13 mouse cellular contexts compared by ENCODE assay signal in genomic region chr2:18734394-18735127, GRCm38 (mm10). TPM values are rescaled to one million over a fixed set of nuclear protein-coding genes. Genes with fewer than 3 reads are reported as not detected.
DNase-seq lines count a peak whose midpoint lies in the region; ATAC-seq and TF ChIP-seq lines count a peak whose summit lies in the region.
"Had no signal": no experiment of that assay in that cellular context is flagged by ENCODE, and none has a peak within 500 bp of the region (broad histone marks: within the 10 kb centered on the region; RNA-seq: fewer than 3 reads in every experiment).

No protein-coding gene starts in this region.

- no peaks in the 10 kb centered on the region for H3K27me3 ChIP-seq in intestine, postnatal 0 days (replicated peaks; ENCODE audit: control insufficient read depth, insufficient read depth, low read length)
- no peaks in the 10 kb centered on the region for H3K27me3 ChIP-seq in intestine, embryonic 16.5 days (replicated peaks; ENCODE audit: control insufficient read depth, insufficient read depth, low read length)
- no peaks in the 10 kb centered on the region; a peak in 1 of 4 replicates for H3K27me3 ChIP-seq in MEL (ENCODE audit: control insufficient read depth in 1 of 2, insufficient read depth in 2 of 2, low read length in 2 of 2)
- no peaks in the 10 kb centered on the region for H3K27me3 ChIP-seq in kidney, embryonic 15.5 days

- ATAC-seq in intestine, postnatal 0 days = no peak
- no peak for ATAC-seq in intestine, embryonic 16.5 days
- no peak for ATAC-seq in kidney, embryonic 15.5 days (replicated peaks; ENCODE audit: low FRiP score)

- no peak overlapping the region for H3K27ac ChIP-seq in intestine, postnatal 0 days (ENCODE audit: low read depth, low read length)
- no peak overlapping the region for H3K27ac ChIP-seq in intestine, embryonic 16.5 days (ENCODE audit: low read length)
- H3K27ac ChIP-seq in MEL (ENCODE audit: control insufficient read depth, low read depth, low read length) = no peak overlapping the region
- H3K27ac ChIP-seq in kidney, embryonic 15.5 days = no peak overlapping the region
- H3K27ac ChIP-seq: limb, embryonic 10.5 days; macrophage had no signal

- H3K9me3 ChIP-seq in intestine, postnatal 0 days (ENCODE audit: control insufficient read depth) = no peaks in the 10 kb centered on the region
- no peaks in the 10 kb centered on the region for H3K9me3 ChIP-seq in intestine, embryonic 16.5 days (ENCODE audit: control insufficient read depth, low read length)
- no peaks in the 10 kb centered on the region for H3K9me3 ChIP-seq in MEL (replicated peaks; ENCODE audit: insufficient read depth, low read length)
- no peaks in the 10 kb centered on the region for H3K9me3 ChIP-seq in kidney, embryonic 15.5 days (replicated peaks)
- H3K9me3 ChIP-seq: limb, embryonic 10.5 days had no signal

- no peak overlapping the region for H3K4me3 ChIP-seq in intestine, postnatal 0 days (ENCODE audit: low read depth, low read length)
- no peak overlapping the region for H3K4me3 ChIP-seq in intestine, embryonic 16.5 days (ENCODE audit: low read length)
- no peak overlapping the region; a peak in 1 of 4 replicates for H3K4me3 ChIP-seq in MEL (ENCODE audit: control insufficient read depth in 1 of 2, insufficient read depth in 1 of 2, low read depth in 2 of 2, low read length in 2 of 2)
- no peak overlapping the region for H3K4me3 ChIP-seq in kidney, embryonic 15.5 days (replicated peaks)
- H3K4me3 ChIP-seq: limb, embryonic 10.5 days had no signal

- H3K79me2 ChIP-seq in MEL (ENCODE audit: control insufficient read depth, insufficient read depth, low read length, poor library complexity) = no peaks in the 10 kb centered on the region

- H3K36me3 ChIP-seq in intestine, postnatal 0 days (ENCODE audit: control insufficient read depth, insufficient read depth) = no peaks in the 10 kb centered on the region
- no peaks in the 10 kb centered on the region for H3K36me3 ChIP-seq in intestine, embryonic 16.5 days (ENCODE audit: control insufficient read depth, insufficient read depth, low read length)
- H3K36me3 ChIP-seq in MEL (ENCODE audit: control insufficient read depth in 1 of 2, insufficient read depth in 2 of 2, low read length in 2 of 2) = peaks cover 0 to 6% of the 10 kb centered on the region in 2 experiments; a peak in 1 of 4 replicates
- no peaks in the 10 kb centered on the region for H3K36me3 ChIP-seq in kidney, embryonic 15.5 days
- H3K36me3 ChIP-seq: limb, embryonic 10.5 days had no signal

- no peak for TF ChIP-seq POLR2A in MEL (IDR thresholded peaks at IDR 0.05; ENCODE audit: control insufficient read depth in 1 of 2, insufficient read depth in 1 of 2, low read depth in 1 of 2, low read length in 2 of 2, poor library complexity in 1 of 2)

- peak; percentile 54 to 66; a peak in 3 of 4 replicates for TF ChIP-seq EP300 in MEL (IDR thresholded peaks at IDR 0.05; ENCODE audit: low read depth in 1 of 2, low read length in 2 of 2)

- no peak overlapping the region for H3K4me2 ChIP-seq in intestine, postnatal 0 days (replicated peaks; ENCODE audit: low read depth)
- H3K4me2 ChIP-seq in intestine, embryonic 16.5 days (ENCODE audit: low read depth, low read length) = no peak overlapping the region
- H3K4me2 ChIP-seq in kidney, embryonic 15.5 days = no peak overlapping the region

- H3K9ac ChIP-seq in intestine, postnatal 0 days (ENCODE audit: low read depth, low read length) = no peak overlapping the region
- no peak overlapping the region for H3K9ac ChIP-seq in intestine, embryonic 16.5 days (ENCODE audit: low read depth, low read length)
- H3K9ac ChIP-seq in MEL (ENCODE audit: control insufficient read depth, low read depth, low read length, poor library complexity, severe bottlenecking) = no peak overlapping the region
- no peak overlapping the region for H3K9ac ChIP-seq in kidney, embryonic 15.5 days

- peak; percentile 22; the same call in 1 of the 2 replicates for TF ChIP-seq CTCF in intestine, postnatal 0 days (IDR thresholded peaks at IDR 0.05; ENCODE audit: low read depth)
- peak; percentile 10 to 46 (median 40); a peak in 4 of 6 replicates for TF ChIP-seq CTCF in MEL (IDR thresholded peaks at IDR 0.05 in 2 of 3, conservative IDR thresholded peaks at IDR 0.05 in 1 of 3; ENCODE audit: control insufficient read depth in 1 of 3, insufficient read depth in 1 of 3, low read depth in 2 of 3, low read length in 3 of 3, poor library complexity in 1 of 3, severe bottlenecking in 1 of 3)

- peak; percentile 54 for DNase-seq in MEL (ENCODE audit: low read depth, low spot score)
- peak; percentile 35 for DNase-seq in embryo, embryonic 11 days
- DNase-seq in retina, postnatal 1 day = peak; percentile 36
- no peak for DNase-seq in frontal cortex, postnatal 25 days (ENCODE audit: low spot score in 2 of 2)
- DNase-seq: adrenal gland, postnatal 36 days; heart, postnatal 10 days; kidney, postnatal 14 days had no signal

- peak; percentile 18 for TF ChIP-seq RAD21 in MEL (IDR thresholded peaks at IDR 0.05; ENCODE audit: low read depth, low read length)

- WGBS in intestine, postnatal 0 days = 40% methylated on average over 5 of the region's 5 CpGs
- WGBS in intestine, embryonic 16.5 days = 45% methylated on average over 5 of the region's 5 CpGs
- WGBS in kidney, embryonic 15.5 days = 59% methylated on average over 5 of the region's 5 CpGs

- no peaks in the 10 kb centered on the region for H3K4me1 ChIP-seq in intestine, postnatal 0 days (replicated peaks; ENCODE audit: control insufficient read depth, insufficient read depth, low read length)
- H3K4me1 ChIP-seq in intestine, embryonic 16.5 days (ENCODE audit: control insufficient read depth, insufficient read depth, low read length) = no peaks in the 10 kb centered on the region
- H3K4me1 ChIP-seq in MEL (ENCODE audit: control insufficient read depth in 1 of 2, insufficient read depth in 2 of 2, low read length in 2 of 2) = peaks cover 0 to 8% of the 10 kb centered on the region in 2 experiments; a peak in 2 of 4 replicates
- no peaks in the 10 kb centered on the region for H3K4me1 ChIP-seq in kidney, embryonic 15.5 days

TF ChIP-seq in MEL, 35 proteins besides CTCF, POLR2A, EP300 and RAD21 (continues in another document):
- TF ChIP-seq ZMIZ1 (IDR thresholded peaks at IDR 0.05; ENCODE audit: low read depth, low read length) (no peak), NRF1 (IDR thresholded peaks at IDR 0.05; ENCODE audit: insufficient read depth, low read depth, low read length, poor library complexity, severe bottlenecking) (no peak), BHLHE40 (IDR thresholded peaks at IDR 0.05; ENCODE audit: borderline replicate concordance, low read depth, low read length) (no peak), MEF2A (IDR thresholded peaks at IDR 0.05; ENCODE audit: extremely low read depth, insufficient replicate concordance, low read depth, low read length, poor library complexity, severe bottlenecking) (no peak), MAZ (IDR thresholded peaks at IDR 0.05; ENCODE audit: low read depth, low read length) (no peak), GATA1 (IDR thresholded peaks at IDR 0.05; ENCODE audit: low read depth, low read length) (peak; percentile 69), ZKSCAN1 (IDR thresholded peaks at IDR 0.05; ENCODE audit: low read depth, low read length) (no peak), USF2 (IDR thresholded peaks at IDR 0.05; ENCODE audit: borderline replicate concordance in 1 of 2, insufficient read depth in 1 of 2, low read depth in 1 of 2, low read length in 2 of 2) (no peak), TBP (IDR thresholded peaks at IDR 0.05; ENCODE audit: low read depth, low read length) (no peak), NELFE (IDR thresholded peaks at IDR 0.05; ENCODE audit: low read depth, low read length) (no peak), CHD1 (IDR thresholded peaks at IDR 0.05; ENCODE audit: low read depth, low read length) (no peak), MYB (IDR thresholded peaks at IDR 0.05; ENCODE audit: low read depth, low read length) (no peak), TAL1 (IDR thresholded peaks at IDR 0.05; ENCODE audit: low read length) (peak; percentile 30; the same call in 1 of the 2 replicates), SIN3A (IDR thresholded peaks at IDR 0.05; ENCODE audit: low read length) (no peak), JUND (IDR thresholded peaks at IDR 0.05; ENCODE audit: low read depth, low read length) (no peak), TCF12 (IDR thresholded peaks at IDR 0.05; ENCODE audit: low read depth, low read length) (peak; percentile 50), MAFK (IDR thresholded peaks at IDR 0.05; ENCODE audit: borderline replicate concordance, low read depth, low read length) (no peak), GABPA (IDR thresholded peaks at IDR 0.05; ENCODE audit: low read depth, low read length) (no peak), ZC3H11A (IDR thresholded peaks at IDR 0.05; ENCODE audit: low read depth, low read length) (0 out of 2 replicates have a peak, but pooled peaks have one; percentile 15), USF1 (IDR thresholded peaks at IDR 0.05; ENCODE audit: low read depth, low read length) (no peak), KAT2A (conservative IDR thresholded peaks at IDR 0.05; ENCODE audit: low read depth, low read length) (no peak), ZNF384 (IDR thresholded peaks at IDR 0.05; ENCODE audit: low read depth, low read length) (peak; percentile 88), UBTF (IDR thresholded peaks at IDR 0.05; ENCODE audit: borderline replicate concordance, insufficient read depth, low read depth, low read length) (no peak), HCFC1 (IDR thresholded peaks at IDR 0.05; ENCODE audit: low read depth, low read length) (no peak)

RNA-seq across cellular contexts. Expression of gene Spag6, which starts 40.7 kb away (rescaled TPM):
- 0.08 TPM in 1 of 2 replicates, not detected in the other for polyA plus RNA-seq in intestine, postnatal 0 days (2015; fragmentation: Nextera tagmentation; extraction: Ambion mirVana)
- 0.07 TPM in 1 of 2 replicates, not detected in the other for polyA plus RNA-seq in intestine, embryonic 16.5 days (2015; fragmentation: Nextera tagmentation; extraction: Ambion mirVana)
- total RNA-seq in MEL (2012; rRNA removed) = 0.26 TPM in 1 of 2 replicates, not detected in the other
- polyA plus RNA-seq in MEL (2012; ENCODE audit: insufficient read depth in 1 of 2, insufficient read length in 2 of 2, low read depth in 1 of 2, low replicate concordance in 2 of 2, missing spikeins in 1 of 2) = under 1 TPM in 1 of 2 experiments, not detected in 1; 0.10 TPM
- 0.26 TPM in 1 of 2 replicates, not detected in the other for polyA plus RNA-seq in kidney, embryonic 15.5 days (2015; fragmentation: Nextera tagmentation; extraction: Ambion mirVana)
- total RNA-seq: neutrophil, adult 5-6 weeks had no signal
- polyA plus RNA-seq: limb, embryonic 10.5 days; macrophage had no signal

RNA-seq across cellular contexts. Expression of gene Bmi1, which starts 57.7 kb away (rescaled TPM):
- polyA plus RNA-seq in intestine, postnatal 0 days (2015; fragmentation: Nextera tagmentation; extraction: Ambion mirVana) = 9.9 and 10.3 TPM in 2 replicates
- 12.0 and 12.5 TPM in 2 replicates for polyA plus RNA-seq in intestine, embryonic 16.5 days (2015; fragmentation: Nextera tagmentation; extraction: Ambion mirVana)
- total RNA-seq in MEL (2012; rRNA removed) = 65.8 and 66.5 TPM in 2 replicates
- polyA plus RNA-seq in MEL (2012; ENCODE audit: insufficient read depth in 1 of 2, insufficient read length in 2 of 2, low read depth in 1 of 2, low replicate concordance in 2 of 2, missing spikeins in 1 of 2) = 10 to 100 TPM in 1 of 2 experiments, not detected in 1; 68.1 TPM
- 29.0 and 35.9 TPM in 2 replicates for polyA plus RNA-seq in kidney, embryonic 15.5 days (2015; fragmentation: Nextera tagmentation; extraction: Ambion mirVana)

Comparison
In these comparisons a context has a peak if more than half of its experiments do, and no peak if none do; other contexts are left out.
1. DNase-seq: peak in MEL (single experiment), embryo, embryonic 11 days (single experiment) and retina, postnatal 1 day (single experiment); none in frontal cortex, postnatal 25 days (0 of 2).